Mouse (Mus musculus): ENCODE results near the gene Rexo2. TPM values are rescaled to one million over a fixed set of nuclear protein-coding genes. Genes with fewer than 3 reads are reported as not detected.

Rexo2 gene
- polyA plus RNA-seq, 1 experiment from 2014 or later = 76.5 TPM

DNA sequence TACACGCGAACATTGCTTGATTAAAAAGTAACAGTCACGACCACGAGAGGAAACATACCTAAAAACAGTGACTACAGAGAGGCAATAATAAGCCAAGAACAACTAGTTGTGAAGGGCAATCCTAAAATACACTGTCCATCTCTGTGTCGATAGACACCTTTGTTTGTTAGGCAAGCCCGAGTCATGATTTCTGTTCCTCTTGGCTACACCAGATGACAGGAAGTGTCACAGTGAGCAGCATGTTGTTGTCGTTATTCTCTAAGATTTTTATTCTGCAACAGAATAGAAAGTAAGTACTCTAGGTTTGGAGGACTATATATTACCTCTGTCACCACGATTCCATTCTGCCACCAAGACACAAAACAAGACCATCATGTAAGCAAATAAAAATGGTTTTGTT lies 48.0 kb downstream of the Rexo2 start:
- Histone ChIP-seq H3K4me1 (ENCODE audit: control insufficient read depth, insufficient read depth, low read length) (no peaks in the 10 kb centered on the region), H3K9me3 (ENCODE audit: control insufficient read depth, low read length) (no peaks in the 10 kb centered on the region), H3K27me3 (ENCODE audit: control insufficient read depth, insufficient read depth, low read length) (no peaks in the 10 kb centered on the region), H3K9ac (ENCODE audit: low read length) (no peak overlapping the region), H3K4me3 (ENCODE audit: low read depth, low read length) (no peak overlapping the region), H3K36me3 (ENCODE audit: control insufficient read depth, insufficient read depth, low read length) (no peaks in the 10 kb centered on the region), H3K4me2 (ENCODE audit: low read depth, severe bottlenecking) (no peak overlapping the region), H3K27ac (replicated peaks; ENCODE audit: low read depth, low read length) (no peak overlapping the region)
- ATAC-seq (ENCODE audit: insufficient number of reproducible peaks, low FRiP score, low TSS enrichment, low read depth) = no peak
- WGBS = 79% methylated on average over 8 of the region's 8 CpGs
- no peak for DNase-seq (ENCODE audit: low spot score)

DNA sequence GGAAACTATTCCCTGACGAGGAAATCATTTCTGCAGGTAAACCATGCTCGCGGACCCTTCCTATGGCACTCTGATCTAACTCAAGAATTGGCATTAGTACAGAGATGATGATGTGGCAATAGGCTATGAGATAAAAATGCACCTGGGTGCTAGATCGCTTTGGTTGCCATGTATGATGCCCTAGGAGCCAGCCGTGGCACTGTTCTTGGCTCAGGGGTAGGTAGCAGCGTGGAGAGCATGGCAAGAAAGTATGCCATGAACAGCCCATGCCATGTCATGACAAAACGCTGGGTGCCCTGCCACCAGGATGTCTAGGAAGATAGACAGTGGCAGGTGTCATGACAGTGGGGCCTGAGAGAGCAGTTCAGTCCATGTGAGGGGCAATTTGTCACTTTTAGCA lies 53.2 kb downstream of the Rexo2 start:
- Histone ChIP-seq H3K9ac (ENCODE audit: low read length) (no peak overlapping the region), H3K27ac (replicated peaks; ENCODE audit: low read depth, low read length) (no peak overlapping the region), H3K4me3 (ENCODE audit: low read depth, low read length) (no peak overlapping the region), H3K27me3 (ENCODE audit: control insufficient read depth, insufficient read depth, low read length) (no peaks in the 10 kb centered on the region), H3K9me3 (ENCODE audit: control insufficient read depth, low read length) (no peaks in the 10 kb centered on the region), H3K36me3 (ENCODE audit: control insufficient read depth, insufficient read depth, low read length) (no peaks in the 10 kb centered on the region), H3K4me2 (ENCODE audit: low read depth, severe bottlenecking) (no peak overlapping the region), H3K4me1 (ENCODE audit: control insufficient read depth, insufficient read depth, low read length) (no peaks in the 10 kb centered on the region)
- WGBS = 89% methylated on average over 7 of the region's 7 CpGs
- ATAC-seq (ENCODE audit: insufficient number of reproducible peaks, low FRiP score, low TSS enrichment, low read depth) (no peak), DNase-seq (ENCODE audit: low spot score) (no peak)

DNA sequence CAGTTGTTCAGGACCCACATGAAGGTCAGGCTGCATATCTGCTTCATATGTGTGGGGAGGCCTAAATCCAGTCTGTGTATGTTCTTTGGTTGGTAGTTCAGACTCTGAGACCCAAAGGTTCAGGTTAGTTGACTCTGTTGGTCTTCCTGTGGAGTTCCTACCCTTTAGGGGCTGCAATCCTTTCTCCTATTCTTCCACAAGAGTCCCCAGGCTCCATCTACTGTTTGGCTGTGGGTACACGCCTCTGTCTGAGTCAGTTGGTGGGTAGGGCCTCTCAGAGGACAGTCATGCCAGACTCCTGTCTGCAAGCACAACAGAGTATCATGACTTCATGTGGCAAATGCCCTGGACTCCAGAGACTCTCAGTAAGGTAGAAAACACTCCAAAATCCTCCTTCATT lies 57.2 kb downstream of the Rexo2 start:
- Histone ChIP-seq H3K4me2 (ENCODE audit: low read depth, severe bottlenecking) (no peak overlapping the region), H3K27me3 (ENCODE audit: control insufficient read depth, insufficient read depth, low read length) (no peaks in the 10 kb centered on the region), H3K27ac (replicated peaks; ENCODE audit: low read depth, low read length) (no peak overlapping the region), H3K4me3 (ENCODE audit: low read depth, low read length) (no peak overlapping the region), H3K4me1 (ENCODE audit: control insufficient read depth, insufficient read depth, low read length) (no peaks in the 10 kb centered on the region), H3K9ac (ENCODE audit: low read length) (no peak overlapping the region), H3K36me3 (ENCODE audit: control insufficient read depth, insufficient read depth, low read length) (no peaks in the 10 kb centered on the region), H3K9me3 (ENCODE audit: control insufficient read depth, low read length) (no peaks in the 10 kb centered on the region)
- WGBS = 52% methylated on average over 1 of the region's 1 CpGs
- ATAC-seq (ENCODE audit: insufficient number of reproducible peaks, low FRiP score, low TSS enrichment, low read depth) (no peak), DNase-seq (ENCODE audit: low spot score) (no peak)

DNA sequence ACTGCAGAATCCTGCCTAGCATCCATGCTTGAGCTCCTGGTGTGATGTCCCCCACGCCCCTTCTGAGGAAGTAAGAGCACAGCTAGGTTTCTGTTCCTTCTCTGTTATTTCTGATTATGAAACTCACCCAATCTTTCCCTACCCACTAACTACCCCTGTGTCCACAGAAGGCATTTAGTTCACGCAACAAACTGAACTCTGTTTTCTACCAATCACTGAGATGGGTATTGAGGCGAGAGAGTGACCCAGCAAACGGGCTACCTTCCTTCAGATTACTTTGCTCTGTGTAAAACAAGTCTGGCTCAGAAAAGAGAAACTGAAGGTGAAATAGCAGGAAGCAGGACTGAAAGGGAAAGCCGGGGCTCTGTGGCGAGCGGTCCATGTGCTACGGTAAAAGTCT lies 58.0 kb downstream of the Rexo2 start:
- Histone ChIP-seq H3K4me1 (ENCODE audit: control insufficient read depth, insufficient read depth, low read length) (no peaks in the 10 kb centered on the region), H3K27ac (replicated peaks; ENCODE audit: low read depth, low read length) (no peak overlapping the region), H3K4me2 (ENCODE audit: low read depth, severe bottlenecking) (no peak overlapping the region), H3K27me3 (ENCODE audit: control insufficient read depth, insufficient read depth, low read length) (no peaks in the 10 kb centered on the region), H3K9ac (ENCODE audit: low read length) (no peak overlapping the region), H3K4me3 (ENCODE audit: low read depth, low read length) (no peak overlapping the region), H3K36me3 (ENCODE audit: control insufficient read depth, insufficient read depth, low read length) (no peaks in the 10 kb centered on the region), H3K9me3 (ENCODE audit: control insufficient read depth, low read length) (no peaks in the 10 kb centered on the region)
- no peak for ATAC-seq (ENCODE audit: insufficient number of reproducible peaks, low FRiP score, low TSS enrichment, low read depth)
- WGBS = 84% methylated on average over 8 of the region's 8 CpGs
- no peak for DNase-seq (ENCODE audit: low spot score)

DNA sequence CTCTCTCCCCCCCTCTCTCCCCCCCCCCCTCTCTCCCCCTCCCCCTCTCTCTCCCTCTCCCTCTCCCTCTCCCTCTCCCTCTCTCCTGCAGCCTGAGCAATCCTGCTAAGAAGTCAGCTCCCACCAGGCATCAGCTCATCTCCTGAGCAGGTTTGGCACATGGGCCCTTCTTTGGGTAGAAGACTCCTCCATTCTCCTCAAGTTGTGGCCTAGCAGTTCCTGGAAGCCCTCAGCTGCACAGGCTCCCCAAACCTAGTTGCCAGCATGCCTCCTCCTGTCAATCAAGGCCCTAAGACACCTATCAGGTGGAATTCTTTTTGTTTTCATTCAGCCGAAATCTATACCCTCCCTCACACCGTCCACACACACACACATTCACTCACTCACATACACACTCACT lies 58.9 kb downstream of the Rexo2 start:
- WGBS = 90% methylated on average over 2 of the region's 2 CpGs
- H3K36me3 ChIP-seq (ENCODE audit: control insufficient read depth, insufficient read depth, low read length) = no peaks in the 10 kb centered on the region
- H3K4me1 ChIP-seq (ENCODE audit: control insufficient read depth, insufficient read depth, low read length) = no peaks in the 10 kb centered on the region
- H3K27ac ChIP-seq (replicated peaks; ENCODE audit: low read depth, low read length) = no peak overlapping the region
- no peaks in the 10 kb centered on the region for H3K27me3 ChIP-seq (ENCODE audit: control insufficient read depth, insufficient read depth, low read length)
- ATAC-seq (ENCODE audit: insufficient number of reproducible peaks, low FRiP score, low TSS enrichment, low read depth) = no peak
- no peak for DNase-seq (ENCODE audit: low spot score)
- H3K4me2 ChIP-seq (ENCODE audit: low read depth, severe bottlenecking) = no peak overlapping the region
- H3K9me3 ChIP-seq (ENCODE audit: control insufficient read depth, low read length) = no peaks in the 10 kb centered on the region
- H3K9ac ChIP-seq (ENCODE audit: low read length) = no peak overlapping the region
- no peak overlapping the region for H3K4me3 ChIP-seq (ENCODE audit: low read depth, low read length)

DNA sequence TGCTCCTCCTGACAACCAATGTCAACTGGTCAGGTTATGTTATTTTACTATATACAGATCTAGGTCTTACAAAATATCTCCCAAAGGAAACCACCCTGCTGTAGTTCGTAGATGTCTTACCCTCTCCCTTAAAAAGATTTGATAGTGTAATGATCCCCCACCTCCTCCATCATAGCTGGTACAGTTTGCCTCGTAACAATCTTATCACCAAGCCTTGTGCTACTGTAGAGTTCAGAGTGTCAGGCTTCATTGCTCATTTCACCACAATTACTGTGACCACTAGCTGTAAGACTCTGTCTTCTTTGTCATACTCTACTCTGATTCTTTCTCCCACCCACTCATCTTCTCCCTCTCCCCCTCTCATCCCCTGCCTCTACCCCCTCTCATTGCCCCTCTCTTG lies 59.4 kb downstream of the Rexo2 start:
- DNase-seq (ENCODE audit: low spot score) = no peak
- H3K4me3 ChIP-seq (ENCODE audit: low read depth, low read length) = no peak overlapping the region
- no peak overlapping the region for H3K9ac ChIP-seq (ENCODE audit: low read length)
- no peaks in the 10 kb centered on the region for H3K4me1 ChIP-seq (ENCODE audit: control insufficient read depth, insufficient read depth, low read length)
- no peak for ATAC-seq (ENCODE audit: insufficient number of reproducible peaks, low FRiP score, low TSS enrichment, low read depth)
- no peak overlapping the region for H3K27ac ChIP-seq (replicated peaks; ENCODE audit: low read depth, low read length)
- H3K9me3 ChIP-seq (ENCODE audit: control insufficient read depth, low read length) = no peaks in the 10 kb centered on the region
- no peak overlapping the region for H3K4me2 ChIP-seq (ENCODE audit: low read depth, severe bottlenecking)
- no peaks in the 10 kb centered on the region for H3K36me3 ChIP-seq (ENCODE audit: control insufficient read depth, insufficient read depth, low read length)
- H3K27me3 ChIP-seq (ENCODE audit: control insufficient read depth, insufficient read depth, low read length) = no peaks in the 10 kb centered on the region
- WGBS = 79% methylated on average over 2 of the region's 2 CpGs

DNA sequence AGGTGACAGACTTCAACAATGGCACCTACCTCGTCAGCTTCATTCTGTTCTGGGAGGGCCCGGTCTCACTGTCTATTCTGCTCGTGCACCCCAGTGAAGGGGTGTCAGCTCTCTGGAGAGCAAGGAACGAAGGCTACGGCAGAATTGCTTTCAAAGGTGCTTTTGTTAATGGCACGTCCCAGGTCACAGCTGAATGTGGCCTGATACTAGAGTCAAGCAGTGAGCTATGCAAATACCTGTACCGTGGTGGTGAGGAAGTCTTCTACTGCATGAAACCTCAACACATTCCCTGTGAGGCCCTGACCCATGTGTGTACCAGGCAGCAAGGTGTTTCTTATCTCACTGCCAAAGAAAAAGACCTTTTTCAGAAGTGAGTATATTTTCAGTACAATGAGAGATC lies 60.0 kb downstream of the Rexo2 start:
- no peak overlapping the region for H3K27ac ChIP-seq (replicated peaks; ENCODE audit: low read depth, low read length)
- H3K9ac ChIP-seq (ENCODE audit: low read length) = no peak overlapping the region
- H3K4me2 ChIP-seq (ENCODE audit: low read depth, severe bottlenecking) = no peak overlapping the region
- no peaks in the 10 kb centered on the region for H3K4me1 ChIP-seq (ENCODE audit: control insufficient read depth, insufficient read depth, low read length)
- DNase-seq (ENCODE audit: low spot score) (no peak), ATAC-seq (ENCODE audit: insufficient number of reproducible peaks, low FRiP score, low TSS enrichment, low read depth) (no peak)
- H3K27me3 ChIP-seq (ENCODE audit: control insufficient read depth, insufficient read depth, low read length) = no peaks in the 10 kb centered on the region
- 86% methylated on average over 7 of the region's 7 CpGs for WGBS
- H3K4me3 ChIP-seq (ENCODE audit: low read depth, low read length) = no peak overlapping the region
- no peaks in the 10 kb centered on the region for H3K36me3 ChIP-seq (ENCODE audit: control insufficient read depth, insufficient read depth, low read length)
- no peaks in the 10 kb centered on the region for H3K9me3 ChIP-seq (ENCODE audit: control insufficient read depth, low read length)

DNA sequence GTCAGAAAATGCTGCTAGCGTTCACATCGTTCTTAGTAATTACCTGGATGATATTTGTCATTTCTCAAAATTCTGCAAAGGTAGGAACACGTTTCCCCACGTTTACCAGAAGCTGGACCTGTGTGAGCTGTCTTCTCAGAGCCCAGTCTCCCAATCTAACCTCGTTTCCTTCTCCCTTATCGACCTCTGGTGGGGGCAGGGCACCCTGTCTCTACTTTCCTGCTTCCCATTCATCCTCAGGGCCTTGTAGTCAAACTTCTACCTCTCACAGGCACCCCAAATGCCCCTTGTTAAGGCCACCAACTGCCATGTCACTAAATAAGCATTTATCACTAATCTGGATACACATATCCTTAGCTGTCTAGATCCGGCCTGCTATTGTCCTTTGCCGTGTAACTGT lies 61.6 kb downstream of the Rexo2 start:
- no peaks in the 10 kb centered on the region for H3K36me3 ChIP-seq (ENCODE audit: control insufficient read depth, insufficient read depth, low read length)
- H3K9me3 ChIP-seq (ENCODE audit: control insufficient read depth, low read length) = no peaks in the 10 kb centered on the region
- no peak overlapping the region for H3K4me2 ChIP-seq (ENCODE audit: low read depth, severe bottlenecking)
- WGBS = 77% methylated on average over 8 of the region's 8 CpGs
- no peak overlapping the region for H3K27ac ChIP-seq (replicated peaks; ENCODE audit: low read depth, low read length)
- no peaks in the 10 kb centered on the region for H3K27me3 ChIP-seq (ENCODE audit: control insufficient read depth, insufficient read depth, low read length)
- DNase-seq (ENCODE audit: low spot score) (no peak), ATAC-seq (ENCODE audit: insufficient number of reproducible peaks, low FRiP score, low TSS enrichment, low read depth) (no peak)
- H3K9ac ChIP-seq (ENCODE audit: low read length) = no peak overlapping the region
- H3K4me1 ChIP-seq (ENCODE audit: control insufficient read depth, insufficient read depth, low read length) = no peaks in the 10 kb centered on the region
- H3K4me3 ChIP-seq (ENCODE audit: low read depth, low read length) = no peak overlapping the region
